Mouse (Mus musculus) brain, embryonic 14.5 days (tissue): ENCODE data around the gene Afmid.

ENCODE experiments used
- CTCF ChIP-seq: fragments of 200-500 bp; IDR thresholded peaks from 2 replicates; pipeline ENCODE4 v1.5.1; 2012; ENCODE audit warnings: inconsistent platforms, mild to moderate bottlenecking, moderate library complexity, borderline replicate concordance; ENCODE audit not compliant: insufficient read depth, insufficient read length; ENCODE audit errors: extremely low read depth
- POLR2A ChIP-seq: fragments of 200-500 bp; IDR thresholded peaks from 2 replicates; pipeline ENCODE4 v1.6.1; 2012; ENCODE audit warnings: mild to moderate bottlenecking, inconsistent platforms, borderline replicate concordance; ENCODE audit not compliant: poor library complexity, insufficient read depth, insufficient read length, severe bottlenecking; ENCODE audit errors: extremely low read depth

DNA sequence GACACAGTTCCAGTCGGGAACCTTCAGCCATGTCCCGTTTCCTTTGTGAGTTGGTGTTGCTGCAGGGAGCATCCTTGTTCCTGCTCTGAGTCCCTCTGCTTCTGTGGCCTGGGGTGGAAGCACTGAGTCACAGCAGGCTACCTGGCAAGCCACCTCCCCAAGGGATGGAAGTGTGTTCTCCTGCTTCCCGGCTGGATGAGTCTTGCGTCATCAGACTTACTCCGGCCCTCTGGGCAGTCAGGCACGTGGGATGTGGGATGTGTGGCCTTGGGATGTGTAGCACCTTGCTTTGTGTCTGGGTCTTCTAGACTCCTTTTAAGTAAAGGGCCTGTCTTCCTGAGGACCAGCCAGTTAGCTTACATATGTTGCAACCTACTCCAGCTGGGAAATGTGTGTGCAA is 54.0 kb downstream of the Afmid start:
- TF ChIP-seq CTCF (no peak), POLR2A (no peak)
